8 mouse cellular contexts compared by ENCODE assay signal in the genomic region with DNA sequence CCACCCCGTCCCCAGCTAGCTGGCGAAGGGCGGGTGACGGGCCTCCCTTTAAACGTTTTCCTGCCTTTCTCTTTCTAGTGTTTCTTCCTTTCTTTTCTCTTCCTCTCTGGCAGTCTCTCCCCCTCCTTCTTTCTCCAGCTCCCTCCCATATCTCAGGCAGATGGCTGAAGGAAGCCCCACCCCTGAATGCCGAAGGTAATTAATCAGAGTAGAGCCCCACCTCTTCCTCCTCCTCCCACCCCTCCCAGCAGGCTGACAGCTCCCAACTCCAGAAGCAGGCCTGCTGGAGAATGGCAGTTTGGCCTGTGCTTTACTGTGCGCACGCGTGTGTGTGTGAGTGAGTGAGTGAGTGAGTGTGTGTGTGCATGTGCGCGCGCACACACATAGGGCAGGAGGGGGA.
DNase-seq lines count a peak whose midpoint lies in the region; ATAC-seq and TF ChIP-seq lines count a peak whose summit lies in the region.

No protein-coding gene starts in this region.

- no peaks in the 10 kb centered on the region for H3K36me3 ChIP-seq in forebrain, embryonic 16.5 days (ENCODE audit: control insufficient read depth, insufficient read depth)

- peak overlapping the region; percentile 94 for H3K4me2 ChIP-seq in forebrain, embryonic 16.5 days (ENCODE audit: low read length)

- no peaks in the 10 kb centered on the region for H3K9me3 ChIP-seq in forebrain, embryonic 16.5 days (ENCODE audit: control insufficient read depth, low read length)

- no peak for TF ChIP-seq CTCF in lung, adult 2 months (IDR thresholded peaks at IDR 0.05; ENCODE audit: insufficient read depth, low read length)

- peak; percentile 95 for DNase-seq in Muller cell, postnatal 12 days (ENCODE audit: inconsistent ontology term)
- DNase-seq in cerebellum, adult 11-12 months, result peak; percentile 85
- peak; percentile 68 to 73 for DNase-seq in heart, postnatal 36 days
- peak; percentile 69 for DNase-seq in layer of hippocampus, adult 8-10 months (ENCODE audit: low spot score in 2 of 2)
- peak; percentile 63 for DNase-seq in lung, adult 2 months
- DNase-seq in ovary, postnatal 36 days (ENCODE audit: low spot score), result peak; percentile 71
- DNase-seq in spleen, postnatal 4 days (ENCODE audit: low spot score in 2 of 2), result no peak

- H3K4me1 ChIP-seq in forebrain, embryonic 16.5 days (replicated peaks; ENCODE audit: control insufficient read depth, insufficient read depth, low read length), result peaks cover 37% of the 10 kb centered on the region
- peaks cover 24% of the 10 kb centered on the region for H3K4me1 ChIP-seq in lung, adult 2 months (ENCODE audit: control insufficient read depth, insufficient read depth, low read length)

- WGBS in forebrain, embryonic 16.5 days, result under 1% methylated on average over 12 of the region's 12 CpGs
- WGBS in lung, adult 2 months, result 6% methylated on average over 12 of the region's 12 CpGs

- H3K4me3 ChIP-seq in forebrain, embryonic 16.5 days (replicated peaks; ENCODE audit: low read length), result peak overlapping the region; percentile 72
- peak overlapping the region; percentile 67 for H3K4me3 ChIP-seq in lung, adult 2 months (replicated peaks; ENCODE audit: extremely low read depth, low read depth, low read length)

- intact Hi-C loops in heart, postnatal 36 days (cut with DNase I), result loop anchor here (5.0 kb wide), 2 partner anchors 116 to 184 kb away; no protein-coding TSS in a partner anchor

- peak; percentile 95 for ATAC-seq in forebrain, embryonic 16.5 days

- TF ChIP-seq POLR2A in lung, adult 2 months (IDR thresholded peaks at IDR 0.05; ENCODE audit: borderline replicate concordance, extremely low read depth, low read depth, low read length), result no peak

- H3K27me3 ChIP-seq in forebrain, embryonic 16.5 days (replicated peaks; ENCODE audit: control insufficient read depth, insufficient read depth, low read length), result no peaks in the 10 kb centered on the region

- H3K9ac ChIP-seq in forebrain, embryonic 16.5 days (replicated peaks; ENCODE audit: low read depth, low read length), result peak overlapping the region; percentile 82

- peak overlapping the region; percentile 97 for H3K27ac ChIP-seq in forebrain, embryonic 16.5 days (ENCODE audit: low read length)

Comparison
In these comparisons a context has a peak if more than half of its experiments do, and no peak if none do; other contexts are left out.
1. DNase-seq: peak in Muller cell, postnatal 12 days (single experiment), cerebellum, adult 11-12 months (single experiment), heart, postnatal 36 days (2 of 2), layer of hippocampus, adult 8-10 months (2 of 2), lung, adult 2 months (single experiment) and ovary, postnatal 36 days (single experiment); none in spleen, postnatal 4 days (0 of 2).